In genomic region chr12:85602153-85602552, GRCm38 (mm10) we compare ENCODE assay signal across 16 mouse cellular contexts. TPM values are rescaled to one million over a fixed set of nuclear protein-coding genes. Genes with fewer than 3 reads are reported as not detected.
A peak's percentile ranks its signal among the peaks of the same experiment; 100 is the strongest.
DNase-seq lines count a peak whose midpoint lies in the region; ATAC-seq and TF ChIP-seq lines count a peak whose summit lies in the region.
"Had no signal": no experiment of that assay in that cellular context is flagged by ENCODE, and none has a peak within 500 bp of the region (broad histone marks: within the 10 kb centered on the region; RNA-seq: fewer than 3 reads in every experiment).

No protein-coding gene starts in this region.

- no peak for TF ChIP-seq EP300 in CH12.LX (IDR thresholded peaks at IDR 0.05; ENCODE audit: low read length)

- no peak overlapping the region for H3K27ac ChIP-seq in hindbrain, embryonic 14.5 days
- no peak overlapping the region for H3K27ac ChIP-seq in hindbrain, embryonic 11.5 days (ENCODE audit: low read depth, low read length)
- peak overlapping the region; percentile 37; the same call in 1 of the 2 replicates for H3K27ac ChIP-seq in CH12.LX (ENCODE audit: insufficient read depth, low read depth)
- H3K27ac ChIP-seq in limb, embryonic 14.5 days (replicated peaks; ENCODE audit: low read depth, low read length) = peak overlapping the region; percentile 56
- no peak overlapping the region for H3K27ac ChIP-seq in forebrain, embryonic 13.5 days
- no peak overlapping the region for H3K27ac ChIP-seq in thymus, adult 2 months (ENCODE audit: control insufficient read depth, insufficient read depth, low read length)
- H3K27ac ChIP-seq: forebrain, embryonic 12.5 days; kidney, postnatal 0 days; stomach, embryonic 15.5 days had no signal

- DNase-seq in hindbrain, embryonic 14.5 days (ENCODE audit: low spot score) = no peak
- DNase-seq in hindbrain, embryonic 11.5 days (ENCODE audit: low spot score) = no peak
- peak; percentile 70 for DNase-seq in 3134 (ENCODE audit: extremely low read depth, insufficient read length, low spot score)
- DNase-seq in CH12.LX (ENCODE audit: extremely low read depth) = no peak
- no peak for DNase-seq in limb, embryonic 14.5 days (ENCODE audit: low spot score)
- no peak for DNase-seq in ovary, postnatal 10 days (ENCODE audit: low spot score)
- DNase-seq in thymus, adult 2 months = no peak
- DNase-seq: adrenal gland, adult 2 months; cerebellum, adult 8-10 months; left cerebral cortex, postnatal 4 days; thymus, postnatal 36 days had no signal

- H3K9ac ChIP-seq in hindbrain, embryonic 14.5 days = no peak overlapping the region
- no peak overlapping the region for H3K9ac ChIP-seq in hindbrain, embryonic 11.5 days (ENCODE audit: low read depth, low read length)
- H3K9ac ChIP-seq in CH12.LX (ENCODE audit: insufficient read depth, low read depth) = peak overlapping the region; percentile 5; the same call in 1 of the 2 replicates
- H3K9ac ChIP-seq in limb, embryonic 14.5 days (ENCODE audit: low read depth, low read length, severe bottlenecking) = no peak overlapping the region
- no peak overlapping the region for H3K9ac ChIP-seq in forebrain, embryonic 13.5 days
- H3K9ac ChIP-seq: forebrain, embryonic 12.5 days; stomach, embryonic 15.5 days had no signal

- H3K79me2 ChIP-seq in CH12.LX (replicated peaks; ENCODE audit: control insufficient read depth, extremely low read depth, insufficient read depth, poor library complexity, severe bottlenecking) = peaks cover 43% of the 10 kb centered on the region

- H3K4me3 ChIP-seq in hindbrain, embryonic 14.5 days (replicated peaks; ENCODE audit: low read length) = no peak overlapping the region
- no peak overlapping the region for H3K4me3 ChIP-seq in hindbrain, embryonic 11.5 days (ENCODE audit: low read depth, low read length)
- peak overlapping the region; percentile 52 to 80 (median 72) for H3K4me3 ChIP-seq in CH12.LX (replicated peaks in 1 of 3; ENCODE audit: low read depth in 2 of 3, low read length in 2 of 3, poor library complexity in 1 of 3)
- peak overlapping the region; percentile 94 for H3K4me3 ChIP-seq in limb, embryonic 14.5 days (replicated peaks; ENCODE audit: low read length)
- no peak overlapping the region for H3K4me3 ChIP-seq in forebrain, embryonic 13.5 days
- no peak overlapping the region for H3K4me3 ChIP-seq in thymus, adult 2 months (ENCODE audit: control insufficient read depth, insufficient read depth, low read length)
- H3K4me3 ChIP-seq: forebrain, embryonic 12.5 days; stomach, embryonic 15.5 days had no signal

- in situ Hi-C loops in CH12.LX (cut with MboI; ENCODE audit: low pct_ligation_motif_present, low pct_unique_long_range_greater_than_20kb, low sequenced_read_pairs) = loop anchor here (5.0 kb wide), 1 partner anchor 80 kb away; no protein-coding TSS in a partner anchor

- H3K36me3 ChIP-seq in hindbrain, embryonic 14.5 days (replicated peaks; ENCODE audit: control insufficient read depth, insufficient read depth) = no peaks in the 10 kb centered on the region
- H3K36me3 ChIP-seq in hindbrain, embryonic 11.5 days (ENCODE audit: control insufficient read depth, insufficient read depth, low read length) = no peaks in the 10 kb centered on the region
- H3K36me3 ChIP-seq in CH12.LX (replicated peaks in 1 of 2; ENCODE audit: control insufficient read depth in 1 of 2, insufficient read depth in 1 of 2, low read length in 1 of 2) = peaks cover 3 to 50% of the 10 kb centered on the region in 2 experiments
- peaks cover 14% of the 10 kb centered on the region for H3K36me3 ChIP-seq in limb, embryonic 14.5 days (ENCODE audit: control insufficient read depth, insufficient read depth, low read length)
- H3K36me3 ChIP-seq in forebrain, embryonic 13.5 days (ENCODE audit: poor library complexity, severe bottlenecking) = no peaks in the 10 kb centered on the region
- no peaks in the 10 kb centered on the region for H3K36me3 ChIP-seq in thymus, adult 2 months (ENCODE audit: control insufficient read depth, insufficient read depth, low read length)
- H3K36me3 ChIP-seq: forebrain, embryonic 12.5 days; stomach, embryonic 15.5 days had no signal

- ATAC-seq in hindbrain, embryonic 14.5 days (ENCODE audit: low FRiP score) = no peak
- no peak for ATAC-seq in hindbrain, embryonic 11.5 days (ENCODE audit: low FRiP score)
- ATAC-seq in limb, embryonic 14.5 days (ENCODE audit: low FRiP score, low read depth) = no peak
- no peak for ATAC-seq in forebrain, embryonic 13.5 days

- H3K4me1 ChIP-seq in hindbrain, embryonic 14.5 days (replicated peaks; ENCODE audit: control insufficient read depth, insufficient read depth, low read length) = peaks cover 43% of the 10 kb centered on the region
- peaks cover 3% of the 10 kb centered on the region; the same call in 1 of the 2 replicates for H3K4me1 ChIP-seq in hindbrain, embryonic 11.5 days (replicated peaks; ENCODE audit: control insufficient read depth, insufficient read depth, low read length)
- peaks cover 27 to 81% of the 10 kb centered on the region in 2 experiments for H3K4me1 ChIP-seq in CH12.LX (ENCODE audit: control insufficient read depth in 1 of 2, insufficient read depth in 2 of 2)
- peaks cover 32% of the 10 kb centered on the region for H3K4me1 ChIP-seq in limb, embryonic 14.5 days (ENCODE audit: control insufficient read depth, insufficient read depth, low read length)
- H3K4me1 ChIP-seq in forebrain, embryonic 13.5 days = peaks cover 23% of the 10 kb centered on the region
- peaks cover 28% of the 10 kb centered on the region for H3K4me1 ChIP-seq in thymus, adult 2 months (replicated peaks; ENCODE audit: control insufficient read depth, insufficient read depth, low read length)

- TF ChIP-seq RAD21 in CH12.LX (IDR thresholded peaks at IDR 0.05; ENCODE audit: low read depth, low read length) = no peak

- no peaks in the 10 kb centered on the region for H3K27me3 ChIP-seq in hindbrain, embryonic 14.5 days (ENCODE audit: control insufficient read depth, insufficient read depth, low read length)
- H3K27me3 ChIP-seq in hindbrain, embryonic 11.5 days (ENCODE audit: control insufficient read depth, insufficient read depth, low read length) = no peaks in the 10 kb centered on the region; the same call in 1 of the 2 replicates
- H3K27me3 ChIP-seq in CH12.LX (replicated peaks) = no peaks in the 10 kb centered on the region
- H3K27me3 ChIP-seq in limb, embryonic 14.5 days (ENCODE audit: control insufficient read depth, insufficient read depth, low read length) = no peaks in the 10 kb centered on the region
- peaks cover 25% of the 10 kb centered on the region for H3K27me3 ChIP-seq in forebrain, embryonic 13.5 days
- no peaks in the 10 kb centered on the region for H3K27me3 ChIP-seq in thymus, adult 2 months (ENCODE audit: control insufficient read depth, insufficient read depth, low read length)
- H3K27me3 ChIP-seq: stomach, embryonic 15.5 days had no signal

- no peak for TF ChIP-seq CTCF in CH12.LX (conservative IDR thresholded peaks at IDR 0.05 in 1 of 2, IDR thresholded peaks at IDR 0.05 in 1 of 2; ENCODE audit: low read depth in 2 of 2, low read length in 2 of 2)
- no peak for TF ChIP-seq CTCF in thymus, adult 2 months (IDR thresholded peaks at IDR 0.05; ENCODE audit: borderline replicate concordance, control insufficient read depth, extremely low read depth, insufficient read depth, low read length, poor library complexity)

- 89% methylated on average over 2 of the region's 2 CpGs for WGBS in hindbrain, embryonic 14.5 days
- WGBS in hindbrain, embryonic 11.5 days = 92% methylated on average over 2 of the region's 2 CpGs
- WGBS in limb, embryonic 14.5 days = 61% methylated on average over 2 of the region's 2 CpGs
- WGBS in forebrain, embryonic 13.5 days = 92% methylated on average over 2 of the region's 2 CpGs
- WGBS in thymus, adult 2 months = 35% methylated on average over 2 of the region's 2 CpGs

- dilution Hi-C loops in CH12.LX (cut with MboI; ENCODE audit: extremely low pct_ligation_motif_present, extremely low pct_unique_long_range_greater_than_20kb, low sequenced_read_pairs) = no loop called here

- TF ChIP-seq POLR2A in CH12.LX (IDR thresholded peaks at IDR 0.05; ENCODE audit: low read depth, low read length) = no peak
- TF ChIP-seq POLR2A in limb, embryonic 14.5 days (IDR thresholded peaks at IDR 0.05; ENCODE audit: borderline replicate concordance, extremely low read depth, insufficient read depth, insufficient read length) = no peak
- TF ChIP-seq POLR2A in thymus, adult 2 months (IDR thresholded peaks at IDR 0.05; ENCODE audit: control insufficient read depth, extremely low read depth, insufficient read depth, low read length, poor library complexity) = no peak

- 0 out of 2 replicates have a peak overlapping the region, but pooled peaks have one; percentile 4 for H3K4me2 ChIP-seq in hindbrain, embryonic 14.5 days (replicated peaks)
- H3K4me2 ChIP-seq in hindbrain, embryonic 11.5 days (replicated peaks; ENCODE audit: low read depth, low read length) = no peak overlapping the region
- H3K4me2 ChIP-seq in CH12.LX (ENCODE audit: insufficient read depth, low read depth, poor library complexity, severe bottlenecking) = peak overlapping the region; percentile 88
- peak overlapping the region; percentile 82 for H3K4me2 ChIP-seq in limb, embryonic 14.5 days (replicated peaks; ENCODE audit: low read depth, low read length, severe bottlenecking)
- no peak overlapping the region for H3K4me2 ChIP-seq in forebrain, embryonic 13.5 days
- H3K4me2 ChIP-seq: forebrain, embryonic 12.5 days; midbrain, embryonic 11.5 days had no signal

- no peaks in the 10 kb centered on the region for H3K9me3 ChIP-seq in hindbrain, embryonic 14.5 days (ENCODE audit: control insufficient read depth, low read length)
- no peaks in the 10 kb centered on the region for H3K9me3 ChIP-seq in hindbrain, embryonic 11.5 days (ENCODE audit: control insufficient read depth, low read length)
- peaks cover under 1% of the 10 kb centered on the region for H3K9me3 ChIP-seq in CH12.LX (replicated peaks; ENCODE audit: low read length)
- H3K9me3 ChIP-seq in limb, embryonic 14.5 days (ENCODE audit: control insufficient read depth, low read length) = no peaks in the 10 kb centered on the region
- H3K9me3 ChIP-seq in forebrain, embryonic 13.5 days (replicated peaks) = no peaks in the 10 kb centered on the region
- H3K9me3 ChIP-seq: forebrain, embryonic 12.5 days; stomach, embryonic 15.5 days had no signal

TF ChIP-seq in CH12.LX, 34 proteins besides CTCF, POLR2A, EP300 and RAD21 (continues in another document):
- no peak for TF ChIP-seq POLR2AphosphoS2 (IDR thresholded peaks at IDR 0.05; ENCODE audit: low read depth, low read length)
- no peak for TF ChIP-seq MEF2A (IDR thresholded peaks at IDR 0.05; ENCODE audit: borderline replicate concordance, low read depth, low read length)

RNA-seq across cellular contexts. Expression of gene Jdp2, which starts 3.3 kb away (rescaled TPM):
- 0.83 and 1.3 TPM in 2 replicates for polyA plus RNA-seq in hindbrain, embryonic 14.5 days (2014; fragmentation: Nextera tagmentation; extraction: Ambion mirVana)
- 0.25 and 0.43 TPM in 2 replicates for polyA plus RNA-seq in hindbrain, embryonic 11.5 days (2014; fragmentation: Nextera tagmentation; extraction: Ambion mirVana)
- total RNA-seq in CH12.LX (2012; rRNA removed) = 86.5 and 88.9 TPM in 2 replicates
- total RNA-seq in CH12.LX (2014; rRNA removed) = 64.7 and 67.3 TPM in 2 replicates
- 104 and 114 TPM in 2 replicates for polyA plus RNA-seq in CH12.LX (2012; ENCODE audit: insufficient read length, low read depth)
- 37.7 and 43.9 TPM in 2 replicates for polyA plus RNA-seq in limb, embryonic 14.5 days (2012; rRNA removed)
- polyA plus RNA-seq in limb, embryonic 14.5 days (2014; fragmentation: Nextera tagmentation; extraction: Ambion mirVana) = 3.2 and 3.8 TPM in 2 replicates
- polyA plus RNA-seq in forebrain, embryonic 13.5 days (2015; fragmentation: Nextera tagmentation; extraction: Ambion mirVana) = 0.21 TPM in 1 of 2 replicates, not detected in the other
- polyA plus RNA-seq in thymus, adult 2 months (2012; rRNA removed) = 3.1 and 3.5 TPM in 2 replicates

Comparison
In these comparisons a context has a peak if more than half of its experiments do, and no peak if none do; other contexts are left out.
1. H3K4me2 ChIP-seq: peak in hindbrain, embryonic 14.5 days (single experiment), CH12.LX (single experiment) and limb, embryonic 14.5 days (single experiment); none in hindbrain, embryonic 11.5 days (single experiment) and forebrain, embryonic 13.5 days (single experiment).
2. H3K27ac ChIP-seq: peak in CH12.LX (single experiment) and limb, embryonic 14.5 days (single experiment); none in hindbrain, embryonic 14.5 days (single experiment), hindbrain, embryonic 11.5 days (single experiment), forebrain, embryonic 13.5 days (single experiment) and thymus, adult 2 months (single experiment).
3. H3K4me3 ChIP-seq: peak in CH12.LX (3 of 3) and limb, embryonic 14.5 days (single experiment); none in hindbrain, embryonic 14.5 days (single experiment), hindbrain, embryonic 11.5 days (single experiment), forebrain, embryonic 13.5 days (single experiment) and thymus, adult 2 months (single experiment).